Mouse (Mus musculus) cerebral cortex, adult 2 months (tissue): Measurements from ENCODE around the gene Ncoa7.

Experiments used
- WGBS: fragments of 180-500 bp; shearing (Covaris S2); methylation state at CpG from one replicate; pipeline ENCODE4 v1.1.7; 2018; 5-methylcytosine and 5-hydroxymethylcytosine counted together

Ncoa7 gene

GRCm38 (mm10) chr10:30802681-30803586 lies at the start of gene Ncoa7:
TSS of gene Ncoa7 (minus strand) at chr10:30803326.
- 1% methylated on average over 88 of the region's 89 CpGs for WGBS

GRCm38 (mm10) chr10:30845101-30845825 lies 42.1 kb upstream of the Ncoa7 start:
- WGBS, result 56% methylated on average over 13 of the region's 13 CpGs

GRCm38 (mm10) chr10:30844191-30845010 lies 41.3 kb upstream of the Ncoa7 start:
- WGBS, result 31% methylated on average over 30 of the region's 30 CpGs

- WGBS, result 5% methylated on average over 21 of the region's 21 CpGs
Observed at GRCm38 (mm10) chr10:30843438-30844190, 40.5 kb upstream of the Ncoa7 start.

DNA sequence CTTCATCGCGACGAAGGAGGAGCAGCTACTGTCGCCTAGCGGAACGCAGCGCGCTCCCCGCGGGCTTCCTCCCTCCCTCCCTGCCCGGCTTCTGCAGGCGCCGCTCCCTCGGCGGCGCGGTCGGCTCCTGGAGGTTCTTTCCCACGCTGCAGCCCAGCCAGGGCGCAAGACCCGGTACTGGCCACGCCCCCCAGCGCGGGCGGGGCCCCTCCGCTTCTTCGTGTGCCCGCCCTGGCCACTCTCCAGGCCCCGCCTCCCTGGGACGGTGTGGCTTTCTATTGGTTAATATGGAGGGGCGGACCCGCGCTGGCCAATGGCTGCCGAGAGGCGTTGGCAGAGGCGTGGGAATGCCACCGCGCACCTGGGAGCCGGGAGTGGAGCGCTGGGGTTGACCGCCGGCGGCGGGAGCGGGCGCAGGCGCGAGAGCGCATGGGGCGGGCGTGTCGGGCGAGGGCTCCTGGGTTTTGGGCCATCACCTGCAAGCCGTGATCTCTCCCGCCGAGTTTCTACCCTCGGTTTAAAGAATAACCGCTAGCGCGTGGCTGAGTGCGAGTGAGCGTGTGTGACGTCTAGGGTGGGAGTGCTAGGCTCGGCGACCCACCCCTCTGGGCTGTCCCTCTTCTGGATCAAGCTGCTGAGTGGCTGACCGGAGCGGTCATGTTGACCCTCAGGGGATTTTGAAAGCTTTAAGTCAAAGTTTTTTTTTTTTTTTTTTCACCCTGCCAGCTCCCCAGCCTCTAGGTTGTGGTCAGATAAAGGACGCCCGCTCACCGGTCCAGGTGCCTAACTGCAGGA lies 39.7 kb upstream of the Ncoa7 start, which contains the start of gene Hey2:
Gene Hey2 (minus strand): TSS at position 159 of the 795 bp plus-strand sequence.
- under 1% methylated on average over 70 of the region's 70 CpGs for WGBS

- WGBS, result under 1% methylated on average over 29 of the region's 29 CpGs
Observed at GRCm38 (mm10) chr10:30842228-30842627, 39.1 kb upstream of the Ncoa7 start.

- WGBS, result 87% methylated on average over 5 of the region's 5 CpGs
Observed at GRCm38 (mm10) chr10:30840824-30841223, 37.7 kb upstream of the Ncoa7 start.

DNA sequence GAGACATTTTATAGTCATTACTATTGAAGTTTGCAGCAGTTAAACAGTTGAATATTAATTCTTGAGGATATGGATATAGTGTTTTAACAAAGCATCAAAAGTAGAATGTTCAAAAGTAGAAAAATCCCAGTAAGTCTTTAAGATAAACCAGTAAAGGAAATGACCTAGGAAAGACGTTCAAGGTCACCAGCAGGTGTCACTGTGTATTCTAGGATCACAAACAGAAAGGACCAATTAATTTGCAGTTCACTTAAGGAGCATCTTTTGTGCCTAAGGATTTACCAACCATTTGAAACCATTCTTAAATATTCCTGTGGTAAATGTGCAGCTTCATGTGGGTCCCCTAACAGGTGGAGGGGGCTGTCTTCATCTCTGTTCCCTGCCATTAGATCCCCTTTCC lies 35.1 kb upstream of the Ncoa7 start:
- WGBS, result 13% methylated on average over 1 of the region's 1 CpGs

- 5% methylated on average over 1 of the region's 1 CpGs for WGBS
Observed at GRCm38 (mm10) chr10:30825049-30825448, 21.9 kb upstream of the Ncoa7 start.

GRCm38 (mm10) chr10:30810967-30811293 lies 7.8 kb upstream of the Ncoa7 start:
- WGBS, result under 1% methylated on average over 11 of the region's 11 CpGs

- 9% methylated on average over 9 of the region's 9 CpGs for WGBS
Observed at GRCm38 (mm10) chr10:30810247-30810966, 7.3 kb upstream of the Ncoa7 start.

- WGBS, result 25% methylated on average over 7 of the region's 7 CpGs
Observed at GRCm38 (mm10) chr10:30803587-30804253, 594 bp upstream of the Ncoa7 start.

GRCm38 (mm10) chr10:30802033-30802432 lies 1.1 kb downstream of the Ncoa7 start:
- WGBS, result 9% methylated on average over 8 of the region's 8 CpGs

- WGBS, result 66% methylated on average over 2 of the region's 2 CpGs
Observed at GRCm38 (mm10) chr10:30799713-30800450, 3.2 kb downstream of the Ncoa7 start.

GRCm38 (mm10) chr10:30796469-30797261 lies 6.5 kb downstream of the Ncoa7 start:
- 82% methylated on average over 5 of the region's 5 CpGs for WGBS

- 92% methylated on average over 3 of the region's 3 CpGs for WGBS
Observed at GRCm38 (mm10) chr10:30791016-30791415, 12.1 kb downstream of the Ncoa7 start.

DNA sequence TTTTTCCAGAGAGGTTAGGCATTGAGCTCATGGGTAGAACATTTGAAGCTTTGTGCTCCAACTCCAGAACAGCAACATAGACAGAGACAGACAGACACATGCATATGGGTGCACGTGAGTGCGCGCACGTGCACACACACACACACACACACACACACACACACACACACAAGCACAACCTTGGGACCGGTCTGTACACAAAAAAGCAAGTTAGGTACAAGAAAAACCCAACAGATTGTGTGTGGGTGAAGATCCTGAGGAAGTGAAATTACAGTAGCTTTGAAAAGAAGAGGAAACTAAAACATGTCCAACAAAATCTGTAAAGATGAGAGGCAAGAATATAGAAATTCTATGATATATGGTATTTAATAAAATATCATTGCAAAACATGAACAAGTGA lies 13.6 kb downstream of the Ncoa7 start:
- WGBS, result 50% methylated on average over 5 of the region's 5 CpGs

DNA sequence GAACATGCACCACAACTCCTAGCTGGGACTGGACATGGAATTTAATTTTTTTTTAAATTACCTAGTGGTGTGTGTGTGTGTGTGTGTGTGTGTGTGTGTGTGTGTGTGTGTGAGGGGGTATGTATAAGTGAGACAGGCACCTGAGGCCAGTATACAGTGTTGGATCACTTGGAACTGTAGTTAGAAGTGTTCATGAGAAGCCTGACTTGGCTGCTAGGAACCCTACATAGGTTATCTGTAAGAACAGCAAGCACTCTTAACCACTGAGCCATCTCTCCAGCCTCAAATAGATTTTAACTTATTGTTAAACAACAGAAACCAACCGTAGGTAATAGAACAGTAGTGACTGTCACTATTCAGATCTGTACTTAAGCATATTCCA lies 14.8 kb downstream of the Ncoa7 start:
- 66% methylated on average over 1 of the region's 1 CpGs for WGBS
